Mouse (Mus musculus): ENCODE measurements around the gene Cnot10. TPM values are rescaled to one million over a fixed set of nuclear protein-coding genes. Genes with fewer than 3 reads are reported as not detected.
A peak's percentile ranks its signal among the peaks of the same experiment; 100 is the strongest.
"Not testable (repeated sequence)": the region's sequence is repeated elsewhere in the genome, so short reads cannot be mapped to it uniquely, and the experiment has no call there.

Gene Cnot10
- total RNA-seq, 2 experiments from 2014 or later = 45.0 to 46.8 TPM

GRCm38 (mm10) chr9:114655356-114655755 is 15.4 kb upstream of the Cnot10 start:
- intact Hi-C loops (cut with DNase I) = no loop called here
- DNase-seq (ENCODE audit: low spot score in 2 of 2) = no peak

- DNase-seq (ENCODE audit: low spot score in 2 of 2) = no peak
- intact Hi-C loops (cut with DNase I) = no loop called here
These were observed 11.1 kb upstream of the Cnot10 start for GRCm38 (mm10) chr9:114650938-114651634.

DNA sequence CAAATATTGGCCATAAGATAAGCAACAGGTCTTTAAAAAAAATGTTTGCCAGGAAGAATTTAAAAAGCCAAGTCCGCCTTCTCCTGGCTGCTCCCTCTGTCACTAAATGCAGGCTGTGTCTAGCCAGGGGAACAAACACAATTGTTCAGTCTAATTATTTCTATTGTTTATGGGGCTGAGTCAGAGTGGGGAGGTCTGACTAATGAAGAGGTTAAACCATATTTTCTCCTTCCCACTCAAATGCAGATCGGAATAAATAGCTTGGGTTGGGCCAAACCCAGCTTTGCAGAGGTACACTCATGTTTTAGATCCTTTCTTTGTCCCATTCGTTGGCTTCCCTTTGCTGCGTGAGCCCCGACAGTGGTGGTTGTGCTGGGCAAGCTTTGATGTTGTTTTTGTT is 9.4 kb upstream of the Cnot10 start:
- intact Hi-C loops (cut with DNase I) = loop anchor here (5.0 kb wide), 1 partner anchor 63 kb away; no protein-coding TSS in a partner anchor
- DNase-seq (ENCODE audit: low spot score in 2 of 2) = no peak

GRCm38 (mm10) chr9:114648472-114648871 is 8.5 kb upstream of the Cnot10 start:
- not testable (repeated sequence) for DNase-seq (ENCODE audit: low spot score in 2 of 2)
- intact Hi-C loops (cut with DNase I) = loop anchor here (1.0 to 5.0 kb wide), 2 partner anchors 64 to 79 kb away; no protein-coding TSS in a partner anchor

DNA sequence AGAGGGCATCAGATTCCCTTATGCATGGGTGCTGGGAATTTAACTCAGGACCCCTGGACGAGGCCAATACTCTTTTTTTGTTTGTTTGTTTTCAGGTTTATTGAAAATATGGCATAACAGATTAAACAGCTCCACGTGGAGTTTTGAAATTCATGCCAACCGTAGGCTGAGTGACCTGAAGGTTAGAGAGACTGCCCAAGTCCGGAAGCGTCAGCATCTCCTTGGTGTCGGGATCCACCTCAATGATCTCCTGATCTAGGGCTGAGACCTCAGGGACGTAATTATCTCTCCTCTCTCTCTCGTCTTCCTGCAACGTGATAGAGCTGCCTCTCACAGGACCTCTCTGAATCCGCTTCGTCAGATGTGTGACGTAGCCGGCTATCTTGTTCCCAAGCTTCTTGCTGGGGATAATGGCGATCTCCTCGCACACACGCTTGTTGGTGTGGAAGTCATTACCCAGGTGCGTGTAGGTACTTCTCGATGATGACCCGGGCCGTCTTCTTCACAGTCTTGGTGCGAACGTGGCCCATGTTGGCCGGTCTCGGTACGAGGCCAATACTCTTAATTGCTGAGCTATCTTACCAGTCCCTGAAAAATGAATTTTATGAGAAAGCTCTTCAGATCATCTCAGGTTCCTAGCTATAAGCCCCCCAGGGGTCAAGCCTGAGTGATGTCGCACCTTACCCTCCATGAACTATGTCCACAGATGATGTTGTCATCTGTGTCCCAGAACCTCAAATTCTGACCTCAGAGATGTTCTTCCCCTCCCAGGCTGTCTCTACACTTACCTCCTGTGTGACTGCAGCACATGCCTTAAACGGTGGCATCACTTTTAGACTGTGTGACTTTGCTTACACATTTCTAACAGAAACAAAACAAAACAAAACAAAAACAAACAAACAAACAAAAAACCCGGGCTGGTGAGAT is 7.8 kb upstream of the Cnot10 start:
- intact Hi-C loops (cut with DNase I) = loop anchor here (1.0 to 5.0 kb wide), 2 partner anchors 65 to 80 kb away; no protein-coding TSS in a partner anchor
- DNase-seq (ENCODE audit: low spot score in 2 of 2) = no peak

DNA sequence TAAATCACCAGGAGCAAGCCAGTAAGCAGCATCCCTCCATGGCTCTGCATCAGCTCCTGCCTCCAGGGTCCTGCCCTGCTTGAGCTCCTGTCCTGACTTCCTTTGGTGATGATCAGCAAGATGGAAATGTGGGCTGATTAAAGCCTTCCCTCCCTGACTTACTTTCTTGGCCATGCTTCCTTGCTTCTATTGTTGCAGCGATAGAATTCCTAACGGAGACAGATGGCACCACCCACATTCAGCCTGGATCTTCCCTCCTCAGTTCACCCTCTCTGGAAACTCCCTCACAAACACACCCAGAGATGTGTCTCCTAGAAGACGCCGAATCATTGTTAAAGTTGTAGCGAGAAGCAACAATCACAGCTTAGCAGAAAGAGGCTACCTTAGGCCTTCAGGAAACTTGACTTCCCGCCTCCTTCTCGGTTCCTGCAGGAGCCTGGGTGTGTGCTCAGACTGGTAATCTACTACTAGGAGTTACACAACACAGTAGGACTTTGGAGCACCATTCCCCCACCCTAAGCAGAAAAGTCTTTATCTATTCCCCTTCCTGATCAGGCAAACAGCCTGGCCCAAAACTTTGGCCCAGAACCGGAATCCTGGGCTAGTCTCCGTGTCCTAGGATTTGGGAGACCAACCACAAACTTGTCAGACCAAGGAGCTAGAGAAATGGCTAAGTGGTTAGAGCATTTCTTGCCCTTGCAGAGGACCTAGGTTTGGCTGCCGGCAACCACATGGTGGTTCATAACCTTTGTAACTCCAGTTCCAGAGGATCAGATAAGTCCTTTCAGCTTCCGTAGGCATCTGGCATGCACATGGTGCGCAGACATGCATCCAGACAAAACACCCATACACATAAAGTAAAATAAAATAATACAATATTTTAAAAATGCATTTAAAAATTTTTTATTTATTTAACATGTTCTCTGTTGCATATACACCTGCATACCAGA is 6.8 kb upstream of the Cnot10 start:
- intact Hi-C loops (cut with DNase I) = loop anchor here (5.0 kb wide), 1 partner anchor 65 kb away; no protein-coding TSS in a partner anchor
- DNase-seq (ENCODE audit: low spot score in 2 of 2) = peak; percentile 70 to 95

DNA sequence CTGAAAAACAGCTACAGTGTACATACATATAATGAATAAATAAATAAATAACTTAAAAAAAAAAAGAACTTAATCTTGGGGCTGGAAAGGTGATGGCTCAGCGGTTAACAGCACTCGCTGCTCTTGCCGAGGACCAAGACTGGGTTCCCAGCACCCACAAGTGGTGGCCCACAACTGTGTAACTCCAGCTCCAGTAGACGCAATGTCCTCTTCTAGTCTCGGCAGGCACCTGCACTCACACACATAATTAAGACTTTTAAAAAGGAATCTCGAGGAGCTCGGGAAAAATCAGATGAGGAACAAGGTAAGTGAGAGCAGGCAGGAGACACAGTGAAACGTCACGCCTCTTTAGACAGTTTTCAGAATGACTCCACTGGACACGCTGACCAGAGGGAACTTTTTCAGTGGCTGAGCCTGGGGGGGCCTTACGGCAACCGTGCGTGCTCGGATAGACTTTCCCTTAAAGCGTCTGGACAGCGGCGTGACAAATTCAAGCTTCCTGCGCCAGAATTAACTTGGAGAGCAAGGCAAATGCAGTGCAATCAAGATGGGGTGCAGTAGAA is 717 bp downstream of the Cnot10 start:
- intact Hi-C loops (cut with DNase I) = no loop called here

DNA sequence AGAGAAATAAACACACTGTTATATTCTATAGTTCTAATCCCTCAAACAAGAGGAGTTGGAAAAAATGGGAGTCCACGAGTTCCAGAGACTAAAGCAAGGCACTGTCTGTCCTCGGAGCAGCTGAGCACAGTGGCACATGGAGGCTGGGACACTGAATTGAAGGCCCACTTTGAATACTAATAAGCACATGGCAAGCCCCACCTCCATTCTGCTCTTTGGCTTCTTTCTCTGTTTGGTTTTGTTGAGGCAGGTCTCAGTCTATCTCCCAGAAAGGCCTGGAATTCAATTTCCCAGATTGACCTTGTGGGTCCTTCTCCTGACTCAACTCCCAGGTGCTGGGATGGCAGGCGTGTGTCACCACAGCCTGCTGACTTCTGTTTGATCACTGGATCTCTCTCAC is 3.2 kb downstream of the Cnot10 start:
- intact Hi-C loops (cut with DNase I) = no loop called here
- no peak for DNase-seq (ENCODE audit: low spot score in 2 of 2)

More for the DNA sequence above, 717 bp downstream of the Cnot10 start:
- no peak for DNase-seq (ENCODE audit: low spot score in 2 of 2)

- intact Hi-C loops (cut with DNase I) = no loop called here
These were observed 3.8 kb downstream of the Cnot10 start for GRCm38 (mm10) chr9:114636150-114636549.

GRCm38 (mm10) chr9:114632331-114632730 is 7.7 kb downstream of the Cnot10 start:
- intact Hi-C loops (cut with DNase I) = no loop called here
- DNase-seq (ENCODE audit: low spot score in 2 of 2) = no peak

More at GRCm38 (mm10) chr9:114636150-114636549, 3.8 kb downstream of the Cnot10 start:
- no peak for DNase-seq (ENCODE audit: low spot score in 2 of 2)

GRCm38 (mm10) chr9:114626726-114627125 is 13.3 kb downstream of the Cnot10 start:
- intact Hi-C loops (cut with DNase I) = no loop called here
- no peak for DNase-seq (ENCODE audit: low spot score in 2 of 2)

DNA sequence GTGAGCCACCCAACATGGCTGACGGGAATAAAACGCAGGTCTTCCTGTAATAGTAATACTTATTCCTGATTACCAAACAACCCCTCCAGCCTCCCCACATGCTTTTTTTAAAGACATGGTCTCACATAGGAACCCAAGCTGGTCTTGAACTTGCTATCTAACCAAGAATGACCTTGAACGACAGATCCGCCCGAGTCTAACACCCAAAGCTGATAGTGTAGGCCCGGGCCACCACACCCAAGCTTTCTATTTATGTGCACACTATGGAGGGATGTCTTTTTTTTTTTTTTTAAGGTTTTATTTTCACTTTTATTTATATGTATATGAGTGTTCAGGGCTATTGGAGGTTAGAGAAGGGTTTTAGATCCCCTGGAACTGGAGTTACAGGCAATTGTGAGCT is 15.8 kb downstream of the Cnot10 start:
- DNase-seq (ENCODE audit: low spot score in 2 of 2) = no peak
- intact Hi-C loops (cut with DNase I) = no loop called here

GRCm38 (mm10) chr9:114621149-114621548 is 18.8 kb downstream of the Cnot10 start:
- intact Hi-C loops (cut with DNase I) = no loop called here
- no peak for DNase-seq (ENCODE audit: low spot score in 2 of 2)

DNA sequence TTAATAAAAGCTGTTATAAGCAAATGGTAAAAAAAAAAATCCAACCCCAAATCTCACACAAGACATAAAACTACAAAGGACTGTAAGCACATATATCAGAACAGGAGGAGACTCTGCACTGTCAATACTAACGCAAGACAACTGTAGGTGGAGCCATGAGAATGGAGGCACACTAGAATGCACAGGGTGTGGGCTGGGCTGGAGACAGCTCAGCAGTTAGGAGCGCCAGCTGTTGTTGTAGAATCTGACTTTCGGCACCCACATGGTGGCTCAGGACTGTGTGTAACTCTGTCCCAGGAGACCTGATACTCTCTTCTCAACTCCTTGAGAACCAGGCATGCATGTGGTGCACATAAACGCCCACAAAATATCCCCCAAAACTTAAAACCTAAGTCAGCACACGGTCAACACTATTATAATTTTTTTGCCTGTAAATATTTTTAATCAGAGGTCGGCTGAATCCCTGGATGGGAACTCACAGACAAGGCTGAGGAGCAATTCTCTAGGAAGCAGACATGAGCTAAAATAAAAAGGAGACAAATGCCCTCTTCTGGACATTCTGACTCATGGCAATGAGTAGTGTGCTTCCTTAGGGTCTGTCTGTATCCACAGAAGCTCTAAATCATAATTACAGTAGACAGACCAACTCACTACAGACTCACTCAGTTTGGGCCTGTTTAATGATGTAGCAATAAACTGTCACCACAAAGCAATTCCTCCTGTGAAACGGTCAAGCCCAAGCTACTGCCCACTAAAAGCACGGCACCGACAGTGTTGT is 25.6 kb downstream of the Cnot10 start:
- intact Hi-C loops (cut with DNase I) = no loop called here
- peak; percentile 6 to 63 for DNase-seq (ENCODE audit: low spot score in 2 of 2)

DNA sequence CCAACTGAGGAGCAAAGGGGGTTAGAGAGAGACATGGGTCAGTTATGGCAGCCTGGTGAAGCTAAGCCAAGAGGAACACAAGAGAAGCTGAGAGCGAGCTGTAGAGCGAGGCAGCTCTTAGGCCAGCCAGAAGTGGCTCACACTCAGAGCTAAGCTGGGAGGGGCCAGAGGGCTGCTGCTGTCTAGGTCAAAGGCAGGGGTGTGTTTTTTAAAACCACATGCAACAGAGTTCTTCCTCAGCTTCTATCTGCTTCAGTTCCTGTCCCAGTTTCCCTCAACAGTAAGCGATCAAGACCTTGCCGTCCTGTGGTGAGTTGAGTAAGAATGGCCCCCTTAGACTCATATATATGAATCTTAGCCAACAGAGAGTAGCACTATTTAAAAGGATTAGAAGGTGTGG is 27.0 kb downstream of the Cnot10 start:
- no peak for DNase-seq (ENCODE audit: low spot score in 2 of 2)
- intact Hi-C loops (cut with DNase I) = no loop called here

GRCm38 (mm10) chr9:114612566-114612965 is 27.4 kb downstream of the Cnot10 start:
- DNase-seq (ENCODE audit: low spot score in 2 of 2) = no peak
- intact Hi-C loops (cut with DNase I) = no loop called here

GRCm38 (mm10) chr9:114610266-114610665 is 29.7 kb downstream of the Cnot10 start:
- no peak for DNase-seq (ENCODE audit: low spot score in 2 of 2)
- intact Hi-C loops (cut with DNase I) = no loop called here

DNA sequence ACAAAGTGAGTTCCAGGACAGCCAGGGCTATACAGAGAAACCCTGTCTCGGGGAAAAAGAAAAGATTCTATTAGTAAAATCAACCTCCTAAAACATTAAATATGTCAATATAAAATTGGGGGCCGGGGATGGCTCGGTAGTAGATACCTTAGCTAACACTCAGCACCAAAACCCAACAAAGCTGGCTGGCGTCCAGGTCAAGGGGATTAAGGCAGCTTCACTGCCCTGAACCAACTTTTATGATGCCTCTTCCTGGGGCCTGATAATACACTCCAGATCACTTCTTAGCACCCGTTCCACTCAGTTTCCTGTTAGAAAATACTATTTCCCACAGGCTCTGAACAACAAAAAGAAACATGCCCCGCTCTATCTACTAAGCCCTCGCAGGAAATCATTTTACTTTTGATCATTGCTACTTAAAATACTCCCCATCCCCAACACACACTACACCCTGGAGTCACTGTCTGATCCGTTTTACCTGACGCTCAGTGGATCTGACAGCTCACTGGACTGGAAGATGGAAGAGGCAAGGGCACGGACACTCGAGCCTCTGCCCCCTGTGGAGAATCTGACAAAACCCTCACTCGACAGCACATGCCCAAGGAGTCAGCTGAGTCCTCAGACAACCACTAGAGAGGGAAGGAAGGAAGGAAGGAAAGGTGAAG is 36.0 kb downstream of the Cnot10 start:
- no peak for DNase-seq (ENCODE audit: low spot score in 2 of 2)
- intact Hi-C loops (cut with DNase I) = no loop called here
